Mouse (Mus musculus): ENCODE measurements at regions not wholly inside any gene's neighbourhood (a gene's known extent, or its start where the extent isn't known, plus 50 kb on each side); places are given as distances from the start of the nearest gene placed in this dataset.

DNA sequence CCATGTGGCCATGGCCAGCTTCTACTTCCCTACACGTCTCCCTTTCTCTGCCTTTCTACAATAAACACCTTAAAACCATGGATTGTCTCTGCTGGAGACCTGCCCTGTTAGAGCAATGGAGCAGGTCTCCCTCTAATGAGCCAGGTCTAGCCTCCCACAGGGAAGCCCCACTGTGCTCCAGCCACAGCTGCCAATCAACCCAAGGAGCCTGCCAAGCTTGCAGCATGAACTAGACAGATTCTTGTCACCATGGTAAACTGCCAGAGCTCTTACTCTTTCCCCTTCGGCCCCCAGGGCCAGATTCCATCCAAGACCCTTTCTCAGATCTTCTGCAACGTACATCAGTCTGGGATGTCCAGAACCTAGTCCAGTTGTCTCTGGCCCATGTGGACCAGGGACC is 217.1 kb upstream of the Fam241a start:
- no peak for DNase-seq (ENCODE audit: low read depth)

DNA sequence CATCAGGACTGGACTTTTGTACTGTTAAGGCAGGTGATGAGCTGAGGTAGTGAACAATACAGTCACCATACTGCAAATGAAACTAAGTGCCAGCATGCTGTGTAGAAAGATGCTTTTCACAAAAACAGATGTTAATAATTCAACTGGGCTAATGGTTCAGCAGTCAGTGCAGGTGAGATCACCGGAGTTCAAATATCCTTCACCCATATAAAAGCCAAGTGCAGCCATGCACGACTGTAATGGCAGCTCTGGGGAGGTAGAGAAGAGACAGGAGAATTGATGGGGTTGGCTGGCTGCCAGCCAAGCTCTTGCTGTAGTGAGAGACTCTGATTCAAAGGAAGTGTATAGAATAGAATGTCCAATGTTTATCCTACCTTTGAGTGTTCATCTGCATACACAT is 214.3 kb upstream of the Fam241a start:
- DNase-seq (ENCODE audit: low read depth): no peak

DNA sequence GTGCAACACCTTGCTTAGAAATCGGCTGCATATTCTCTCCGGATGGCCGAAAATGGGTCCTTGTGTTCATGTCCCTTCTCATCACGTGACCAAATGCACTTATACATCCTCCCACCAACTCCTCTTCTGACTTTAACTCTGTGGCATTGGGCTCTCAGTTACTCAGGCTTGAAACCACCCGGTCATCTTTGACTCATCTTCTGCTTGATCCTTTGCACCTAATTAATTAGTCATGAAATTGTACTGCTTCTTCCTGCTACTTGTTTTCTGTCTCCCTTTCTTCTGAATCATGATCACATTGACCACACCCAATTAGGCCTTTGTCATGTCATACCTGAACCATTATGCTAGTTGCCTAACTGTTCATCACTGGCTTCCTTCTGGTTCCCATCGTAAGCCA is 208.4 kb upstream of the Fam241a start:
- no peak for DNase-seq (ENCODE audit: low read depth)

DNA sequence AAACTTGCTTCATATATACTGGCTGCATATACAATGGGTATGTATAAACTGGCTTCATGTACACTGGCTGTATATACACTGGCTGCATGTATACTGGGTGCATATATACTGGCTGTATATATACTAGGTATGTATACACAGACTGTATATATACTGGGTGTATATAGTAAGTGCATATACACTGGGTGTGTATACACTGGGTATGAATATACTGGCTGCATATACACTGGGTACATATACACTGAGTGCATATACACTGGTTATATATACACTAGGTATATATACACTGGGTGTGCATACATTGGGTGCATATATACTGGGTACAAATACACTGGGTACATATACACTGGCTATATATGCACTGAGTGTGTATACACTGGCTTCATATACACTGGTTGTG is 196.9 kb upstream of the Fam241a start:
- DNase-seq (ENCODE audit: low read depth): no peak

DNA sequence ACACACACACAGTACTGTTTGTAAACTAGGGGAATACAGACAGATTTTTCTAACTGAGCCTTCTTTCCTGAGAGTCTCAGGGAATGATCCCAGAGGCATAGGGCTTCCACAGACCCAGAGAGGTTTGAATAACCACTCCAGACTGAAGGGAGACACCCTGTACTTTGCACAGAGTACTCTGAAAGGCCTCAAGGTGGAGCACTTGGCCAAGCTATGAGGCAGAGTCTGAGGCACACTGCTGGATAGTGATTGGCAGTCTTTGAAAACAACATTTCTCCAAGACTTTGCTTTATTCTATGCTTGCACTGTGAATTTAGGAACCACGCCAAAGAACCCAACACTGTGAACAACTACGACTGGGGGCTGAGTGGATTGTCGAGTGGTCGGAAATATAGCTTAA is 192.1 kb upstream of the Fam241a start:
- no peak for DNase-seq (ENCODE audit: low read depth)

DNA sequence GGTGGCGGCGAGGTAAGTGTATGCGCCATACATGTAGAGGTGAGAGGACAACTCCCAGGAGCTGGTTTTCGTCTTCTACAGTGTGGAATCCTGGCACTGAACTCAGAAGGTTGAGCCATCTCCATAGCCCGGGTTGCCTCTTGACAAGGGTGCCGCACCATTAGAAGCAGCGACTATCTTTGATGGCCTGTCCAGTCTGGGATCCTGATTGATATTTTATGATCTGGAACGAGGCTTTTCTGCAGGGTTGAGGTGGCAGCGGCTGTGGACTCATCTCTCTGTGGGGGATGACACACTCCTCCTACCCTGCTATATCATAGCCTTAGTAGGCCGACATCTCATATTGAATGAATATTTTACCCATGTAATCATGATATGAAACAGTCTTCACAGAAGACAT is 191.0 kb upstream of the Fam241a start:
- DNase-seq (ENCODE audit: low read depth): no peak

DNA sequence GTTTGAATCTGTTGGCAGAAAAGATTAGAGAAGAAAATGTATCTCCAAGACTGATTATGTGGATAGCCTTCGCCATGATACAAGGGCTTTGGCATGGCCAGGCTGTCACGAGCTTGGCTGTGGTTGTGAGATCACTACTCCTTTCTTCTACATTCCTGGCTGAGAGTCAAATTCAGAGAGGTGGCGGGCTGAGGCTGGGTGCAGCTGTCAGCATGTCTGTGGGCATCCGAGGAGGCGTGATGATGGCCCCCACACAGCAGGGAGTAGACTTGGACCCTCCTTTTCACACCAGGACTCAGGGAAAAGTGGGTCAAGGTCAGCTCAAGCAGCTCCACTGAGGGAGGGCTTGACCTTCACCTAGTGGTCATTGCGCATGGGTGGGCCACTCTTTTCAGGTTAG is 186.3 kb upstream of the Fam241a start:
- DNase-seq (ENCODE audit: low read depth): no peak

DNA sequence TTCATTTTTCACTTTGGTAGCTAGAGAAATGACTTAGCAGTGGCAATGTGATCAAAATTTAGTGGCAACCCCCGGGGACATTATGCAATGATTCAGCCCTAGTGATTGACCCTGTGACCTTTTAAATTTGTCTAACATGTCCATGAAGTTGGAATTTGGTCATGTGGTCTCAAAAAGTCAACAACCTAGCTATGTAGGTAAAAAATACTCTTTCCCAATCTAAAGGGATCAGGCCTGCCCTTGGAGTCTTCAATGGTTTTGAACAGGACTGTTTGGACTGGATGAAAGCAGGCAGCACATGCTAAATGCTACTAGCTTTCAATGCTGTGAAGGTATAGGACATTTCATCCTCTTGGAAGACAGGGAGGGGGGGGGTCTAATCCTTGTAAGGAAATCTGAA is 185.3 kb upstream of the Fam241a start:
- DNase-seq (ENCODE audit: low read depth): no peak

DNA sequence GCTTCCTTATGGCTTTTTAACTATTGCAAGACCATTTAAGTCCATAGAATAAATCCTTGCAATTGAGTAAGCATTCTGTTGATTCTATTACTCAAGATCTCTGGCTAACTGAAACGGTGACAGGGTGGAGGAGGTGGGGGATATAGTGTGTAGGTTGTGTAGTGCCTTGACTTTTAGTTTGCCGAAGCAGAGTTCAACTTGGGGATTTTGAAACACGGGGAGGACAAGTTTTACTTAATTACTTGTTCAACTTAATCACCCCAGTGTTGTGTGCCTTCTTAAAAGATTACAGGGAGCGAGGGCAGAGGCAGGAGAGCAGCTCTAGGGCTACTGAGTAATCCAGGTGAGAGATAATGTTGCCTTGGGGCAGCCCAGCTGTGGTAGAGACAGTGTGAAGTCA is 171.7 kb upstream of the Fam241a start:
- no peak for DNase-seq (ENCODE audit: low read depth)

DNA sequence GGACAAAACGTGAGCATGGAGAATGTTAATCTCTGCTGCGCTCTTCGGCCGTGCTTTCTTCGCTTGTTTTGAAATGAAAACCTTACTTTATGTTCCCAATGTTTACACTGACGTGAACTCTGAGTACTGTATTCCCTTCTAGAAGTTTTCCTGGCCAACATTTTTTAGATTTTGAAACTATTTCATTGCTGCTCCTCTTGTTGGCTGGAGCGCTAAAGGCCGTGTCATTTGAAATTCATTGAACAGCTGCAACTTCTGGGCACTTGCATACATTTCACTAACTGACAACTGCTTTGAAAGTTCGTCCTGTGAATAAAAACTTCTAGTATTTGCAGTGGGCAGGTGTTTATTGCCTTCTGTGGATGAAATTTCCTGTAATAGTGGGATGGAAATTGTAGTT is 157.9 kb upstream of the Fam241a start:
- no peak for DNase-seq (ENCODE audit: low read depth)

DNA sequence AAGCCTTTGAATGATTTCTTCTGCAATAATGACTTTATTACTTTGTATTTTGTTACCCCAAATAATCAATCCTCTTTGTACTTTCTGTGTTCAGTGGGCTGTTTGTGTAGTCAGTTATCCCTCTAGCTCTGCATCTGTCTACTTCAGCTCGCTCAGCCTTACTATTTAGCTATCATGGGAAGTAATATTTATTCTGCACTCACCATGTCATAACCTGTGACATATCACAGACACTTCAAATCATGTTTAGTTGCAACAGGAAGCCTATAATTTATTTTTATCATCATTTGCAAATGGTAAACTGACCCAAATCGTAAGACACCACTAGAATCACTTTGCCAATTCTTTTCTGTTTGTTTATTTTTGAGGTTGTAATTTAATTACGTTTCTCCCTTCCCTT is 147.6 kb upstream of the Fam241a start:
- no peak for DNase-seq (ENCODE audit: low read depth)

DNA sequence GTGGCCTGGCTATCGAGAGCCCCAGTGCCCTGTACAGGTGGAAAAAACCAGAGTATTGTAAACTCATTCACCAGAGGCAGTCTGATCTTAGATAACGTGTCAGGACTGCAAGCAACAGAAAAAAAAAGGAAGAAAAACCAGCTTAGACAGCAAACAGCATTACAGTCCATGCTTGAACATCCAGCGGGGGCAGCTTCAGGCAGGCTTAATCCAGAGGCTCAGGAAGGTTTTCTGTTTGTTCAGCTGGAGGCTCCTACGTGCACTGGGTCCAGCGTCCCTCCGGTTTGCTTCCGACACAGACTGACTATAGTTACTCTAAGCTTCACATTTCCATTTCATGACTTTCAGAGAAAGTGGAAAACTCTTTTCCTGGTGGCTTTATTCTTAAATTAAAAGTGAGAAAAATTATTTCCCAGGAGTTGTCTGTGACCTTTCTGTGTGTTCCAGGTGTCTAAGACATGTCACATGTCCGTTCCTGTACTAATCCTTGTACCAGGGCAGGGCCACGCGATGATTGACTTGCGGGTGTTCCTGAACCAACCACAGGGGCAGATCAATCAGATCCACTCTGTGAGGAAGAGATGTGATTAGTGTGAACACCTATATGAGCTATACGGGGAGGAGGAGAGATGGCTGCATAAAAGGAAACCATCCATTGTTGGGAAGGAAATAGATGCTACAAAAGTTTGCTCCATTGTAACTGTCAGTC is 144.4 kb upstream of the Fam241a start:
- no peak for DNase-seq (ENCODE audit: low read depth)

DNA sequence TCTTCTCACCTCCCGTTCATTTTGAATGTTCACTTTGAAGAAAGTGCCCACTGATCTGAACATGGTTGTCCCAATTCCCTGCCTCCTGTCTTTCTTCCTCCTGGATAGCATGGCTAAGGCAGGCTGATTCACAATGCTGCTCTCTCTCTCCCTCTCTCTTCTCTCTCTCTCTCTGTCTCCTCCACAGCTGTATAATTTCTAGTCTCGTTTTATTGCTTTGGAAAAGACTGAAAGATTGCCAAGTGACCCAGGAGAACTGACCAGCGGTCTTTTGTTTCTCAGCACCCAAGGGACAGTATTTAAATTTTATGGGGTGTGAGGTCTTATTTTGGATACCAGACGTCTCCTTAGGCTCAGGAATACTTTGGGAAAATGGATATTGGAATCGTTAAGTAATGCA is 143.1 kb upstream of the Fam241a start:
- DNase-seq (ENCODE audit: low read depth): no peak

DNA sequence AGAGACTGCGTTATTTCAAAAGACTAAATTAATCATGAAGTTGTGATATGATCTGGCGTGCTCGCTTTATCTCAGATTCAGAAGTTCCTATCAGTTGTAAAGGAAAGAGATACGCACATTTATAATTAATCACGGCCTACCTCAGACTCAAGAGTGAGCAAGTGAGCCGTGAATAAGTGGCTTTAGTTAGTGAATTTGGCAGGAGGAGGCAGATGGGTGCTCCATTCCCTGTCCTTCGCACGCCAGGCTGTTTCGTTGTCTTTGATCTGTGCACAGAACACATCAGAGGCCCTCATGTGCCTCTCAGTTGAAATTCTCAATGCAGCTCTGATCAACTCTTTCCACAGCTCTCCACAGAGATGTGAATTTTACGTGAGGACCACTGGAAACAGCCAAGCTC is 140.4 kb upstream of the Fam241a start:
- no peak for DNase-seq (ENCODE audit: low read depth)

DNA sequence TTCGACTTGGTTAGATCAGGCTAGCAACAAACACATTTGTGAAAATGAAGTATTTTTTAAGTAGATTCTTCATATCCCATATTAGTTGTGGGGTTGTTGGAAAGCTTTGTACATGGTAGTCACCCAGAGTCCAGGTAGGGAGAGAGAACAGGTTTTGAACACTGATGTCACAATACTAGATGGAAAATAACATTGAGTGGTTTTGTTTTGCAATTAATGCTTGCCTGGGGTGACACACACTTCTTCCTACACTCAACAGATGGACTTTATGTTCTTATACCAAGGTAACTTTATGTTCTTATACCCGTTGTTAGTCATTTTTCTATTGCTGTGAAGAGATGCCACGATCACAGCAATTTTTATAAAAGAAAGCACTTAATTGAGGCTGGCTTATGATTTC is 134.2 kb upstream of the Fam241a start:
- no peak for DNase-seq (ENCODE audit: low read depth)

DNA sequence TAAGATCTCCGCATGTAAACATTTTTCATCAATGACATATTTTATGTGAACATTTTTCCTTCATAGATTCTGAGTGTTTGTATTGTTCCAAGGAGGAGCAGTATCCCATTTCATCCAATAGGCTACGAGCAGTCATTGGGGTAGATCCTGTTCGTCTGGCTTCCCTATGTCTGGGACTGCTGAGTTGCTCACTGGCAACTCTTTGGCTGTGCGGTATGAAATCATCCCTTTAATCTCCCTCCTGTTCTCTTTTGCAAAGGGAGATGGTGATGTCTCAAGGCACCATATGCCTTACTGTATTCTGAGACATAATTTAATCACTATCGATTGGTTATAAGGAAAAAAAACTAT is 133.4 kb upstream of the Fam241a start:
- DNase-seq (ENCODE audit: low read depth): no peak

DNA sequence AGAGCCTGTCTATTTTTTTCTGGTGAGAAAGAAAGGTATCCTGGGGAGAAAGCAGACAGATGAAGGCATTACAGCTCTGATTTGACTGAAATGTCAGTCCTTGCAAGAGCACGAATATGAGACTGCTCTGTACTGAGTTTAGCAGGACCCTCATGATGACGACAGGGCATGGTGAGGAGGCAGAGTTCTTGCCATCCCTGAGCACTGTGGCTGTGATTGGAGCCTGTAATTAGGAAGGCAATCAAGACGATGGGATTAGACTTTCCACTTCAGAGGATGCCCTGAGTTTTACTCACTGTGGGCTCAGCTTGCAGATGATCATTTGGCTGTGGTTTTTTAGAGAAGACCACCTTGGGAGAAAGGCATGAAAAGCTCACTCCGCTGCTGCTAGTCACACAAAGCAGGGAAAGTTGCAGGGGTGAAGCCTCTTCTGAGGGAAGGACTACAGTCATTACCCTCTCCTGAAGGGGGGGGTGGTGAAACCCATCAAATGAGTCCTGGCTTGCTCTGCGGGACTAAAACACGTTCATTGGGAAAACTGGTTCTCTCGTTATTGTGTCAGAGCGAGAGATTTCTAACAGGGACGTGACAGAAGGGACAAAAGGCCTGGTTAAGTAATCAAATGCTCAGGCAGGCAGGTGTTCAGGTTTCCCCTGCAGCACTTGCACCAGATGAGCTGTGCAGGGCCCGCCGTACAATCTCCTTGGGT is 132.9 kb upstream of the Fam241a start:
- DNase-seq (ENCODE audit: low read depth): no peak

DNA sequence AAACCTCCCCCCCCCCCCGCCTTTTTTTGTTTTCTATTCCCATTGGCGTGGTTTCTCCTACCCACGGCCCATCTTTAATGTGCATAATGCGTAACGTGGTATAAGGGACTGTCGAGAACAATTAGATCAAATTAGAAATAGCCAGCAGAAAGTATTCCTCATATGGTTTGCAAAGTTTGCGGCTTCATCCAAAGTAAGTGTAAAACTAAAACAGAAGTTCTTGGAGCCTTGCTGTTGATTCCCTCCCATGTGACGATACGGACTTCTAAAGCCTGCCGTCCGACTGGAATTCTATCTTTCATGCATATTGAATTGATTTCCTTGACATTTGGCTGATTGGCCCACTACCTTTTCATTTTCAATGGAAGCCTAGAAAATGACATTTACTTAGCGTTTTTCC is 128.7 kb upstream of the Fam241a start:
- DNase-seq (ENCODE audit: low read depth): no peak

DNA sequence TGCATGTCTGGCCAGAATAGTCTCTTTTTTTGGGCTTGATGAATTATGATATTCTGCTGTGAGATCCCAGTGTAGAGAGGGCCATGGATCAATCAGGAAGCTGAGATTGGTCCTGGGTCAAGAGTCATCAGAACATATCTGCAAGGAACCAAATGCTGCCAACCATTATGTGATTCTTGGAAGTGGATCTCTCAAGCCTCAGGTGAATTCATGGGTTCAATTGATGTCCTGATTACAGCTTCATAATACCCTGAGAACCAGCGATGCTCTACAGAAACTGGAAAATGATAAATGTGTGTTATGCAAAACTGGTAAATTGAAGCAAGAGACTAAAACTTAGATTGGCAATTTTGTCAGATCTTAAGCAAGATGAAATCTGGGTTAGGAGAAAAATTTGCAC is 118.8 kb upstream of the Fam241a start:
- no peak for DNase-seq (ENCODE audit: low read depth)

DNA sequence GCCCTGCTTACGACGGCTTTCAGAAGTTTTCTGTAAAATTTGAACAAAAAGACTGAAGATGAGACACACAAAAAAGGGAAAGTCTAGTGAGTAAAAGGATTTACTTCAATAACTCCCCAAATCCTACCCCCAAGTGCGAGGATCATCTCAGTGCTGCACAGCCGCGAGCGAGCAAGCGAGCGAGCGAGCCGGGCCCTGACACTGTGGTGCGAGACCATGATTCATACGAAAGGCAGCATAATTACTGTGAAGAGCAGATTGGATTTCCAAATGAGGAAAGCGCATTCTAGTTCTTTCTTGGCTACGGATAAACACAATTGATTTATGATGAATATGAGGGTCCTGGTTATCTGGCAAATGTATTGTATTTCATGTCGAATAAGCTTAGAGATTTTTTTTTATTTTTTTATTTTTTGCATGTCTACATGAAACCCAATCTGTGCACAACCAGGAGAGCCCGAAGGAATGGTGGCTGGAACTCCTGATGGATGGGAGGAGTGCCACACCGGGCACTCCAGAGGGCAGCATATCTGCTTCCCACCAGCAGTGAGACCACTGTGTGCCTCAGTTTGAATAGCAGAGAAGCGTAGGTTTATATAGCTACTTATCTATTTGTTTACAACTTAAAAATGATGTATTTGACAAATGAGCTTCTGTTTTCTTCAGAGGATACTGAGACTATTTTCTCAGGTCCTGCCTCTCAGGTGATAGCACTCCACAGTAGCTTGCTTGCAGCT is 106.9 kb upstream of the Fam241a start:
- DNase-seq (ENCODE audit: low read depth): no peak

DNA sequence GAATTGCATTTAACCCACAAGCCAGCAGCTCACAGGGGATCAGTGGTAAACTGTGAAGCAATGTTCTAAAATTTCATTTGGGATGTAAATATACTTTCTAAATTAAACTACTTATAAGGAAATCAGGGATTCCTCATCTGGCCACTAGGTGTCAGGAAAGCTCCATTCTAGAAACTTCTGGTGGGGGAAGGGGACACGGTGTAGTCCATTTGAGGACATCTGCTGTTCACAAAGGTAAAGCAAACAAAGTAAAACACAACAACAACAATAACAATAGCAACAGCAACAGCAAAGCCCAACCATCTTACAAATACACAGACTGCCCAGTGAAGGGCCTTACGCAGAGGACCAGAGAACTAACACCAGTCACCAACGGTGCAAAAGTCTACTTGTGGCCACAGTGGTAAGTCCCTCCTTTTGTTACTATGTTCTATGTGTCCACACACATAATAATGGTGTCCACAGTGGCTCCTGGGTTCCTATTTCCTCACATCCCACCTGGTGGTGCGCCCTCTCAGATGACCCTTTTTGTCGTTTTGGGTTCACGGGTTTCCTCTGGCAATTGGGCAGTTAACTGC is 105.9 kb upstream of the Fam241a start:
- peak; percentile 7 for DNase-seq (ENCODE audit: low read depth)

DNA sequence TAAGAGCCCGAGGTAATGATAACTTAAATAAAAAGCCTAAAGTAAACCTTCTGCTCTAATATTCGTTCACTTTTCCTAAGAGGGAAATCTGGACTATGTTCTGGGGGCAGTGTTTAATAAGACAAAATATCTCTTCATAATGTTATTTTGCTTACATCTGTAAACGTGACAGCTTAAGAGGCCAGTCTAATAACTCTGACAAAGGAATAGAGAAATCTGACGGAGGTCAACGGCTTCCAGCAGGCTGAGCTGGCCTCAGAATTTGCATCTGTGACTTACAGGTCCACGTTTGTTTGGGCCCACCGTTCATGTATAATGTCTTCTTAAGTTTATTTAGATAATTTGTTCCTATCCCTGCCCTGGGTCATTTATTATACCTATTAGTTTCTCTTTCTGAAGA is 99.6 kb upstream of the Fam241a start:
- DNase-seq (ENCODE audit: low read depth): no peak

DNA sequence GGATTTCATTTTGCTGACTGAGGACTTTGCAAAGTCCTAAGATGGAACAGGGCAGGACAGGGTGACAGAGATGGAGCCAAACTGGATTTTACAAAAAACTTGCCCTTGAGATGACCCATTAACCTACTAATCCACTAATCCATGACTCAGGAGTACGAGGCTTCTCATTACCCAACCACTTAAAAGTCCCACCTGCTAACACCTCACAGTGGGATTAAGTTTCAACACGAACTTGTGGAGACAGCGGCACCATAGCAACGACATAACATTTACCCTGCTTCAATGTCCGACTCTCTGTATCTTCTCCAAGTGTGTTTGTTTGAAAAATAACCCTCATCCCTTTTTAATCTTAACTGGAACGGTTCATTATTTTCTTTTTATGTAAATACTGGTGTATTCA is 91.5 kb upstream of the Fam241a start:
- DNase-seq (ENCODE audit: low read depth): no peak

Measured in fibroblast of lung, adult 2 months (primary cell).